Mouse (Mus musculus): ENCODE measurements around the gene Fbp2.

DNA sequence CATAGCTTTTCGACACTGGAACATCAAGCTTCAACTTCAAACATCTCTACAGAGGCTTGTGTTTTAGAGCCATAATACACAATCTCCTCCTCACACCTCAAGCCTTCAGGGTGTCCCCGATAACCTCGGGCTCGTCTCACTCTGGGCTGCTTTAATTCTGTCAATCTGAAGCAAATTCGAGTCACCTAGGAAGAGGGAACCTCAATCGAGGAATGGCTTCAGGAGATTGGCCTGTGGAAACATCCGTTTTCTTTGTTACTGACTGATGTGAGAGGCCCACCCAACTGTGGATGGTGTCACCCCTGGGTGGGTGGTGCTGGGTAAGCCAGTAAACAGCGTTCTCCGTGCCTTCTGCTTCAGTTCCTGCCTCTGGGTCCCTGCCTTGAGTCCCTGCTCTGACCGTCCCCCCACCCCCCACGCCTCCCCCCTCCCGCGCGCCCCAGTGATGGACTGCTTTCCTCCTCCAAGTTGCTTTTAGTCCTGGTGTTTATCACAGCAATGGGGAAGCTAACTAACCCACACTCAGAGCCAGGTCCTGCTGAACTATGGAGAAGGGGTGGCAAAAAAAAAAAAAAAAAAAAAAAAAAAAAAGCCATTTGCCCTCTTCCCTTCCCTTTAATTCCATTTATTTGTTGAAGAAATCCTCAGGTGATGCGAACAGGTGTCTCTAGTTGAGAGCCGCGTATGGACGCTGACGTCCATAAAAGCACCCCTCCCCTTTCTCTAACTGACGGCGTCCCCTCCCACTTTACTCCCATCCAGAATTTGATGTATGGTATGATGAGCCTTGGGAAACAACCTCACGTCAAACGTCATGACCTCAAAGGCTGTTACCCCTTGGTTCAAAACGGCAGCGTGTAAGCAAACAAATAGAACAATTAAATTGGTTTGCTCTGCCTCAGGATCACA is 2.6 kb downstream of the Fbp2 start:
- no peak for TF ChIP-seq CTCF (IDR thresholded peaks at IDR 0.05; ENCODE audit: low read depth)
- TF ChIP-seq EP300 (optimal IDR thresholded peaks at IDR 0.05), result no peak

All from stomach, postnatal 0 days (tissue).